Mouse (Mus musculus) gastrocnemius, postnatal 10 days (tissue): Measurements from ENCODE around the gene Filip1l. TPM values are rescaled to one million over a fixed set of nuclear protein-coding genes. Genes with fewer than 3 reads are reported as not detected.

Source experiments
- DNase-seq: peaks from one replicate; pipeline ENCODE4 v3.0.0; 2021; ENCODE audit warnings: mixed read lengths
- total RNA-seq, 2 experiments: library from RNA; stranded (reverse); gene quantifications; 2 replicates each; pipeline ENCODE4 v1.2.3; 2021

The Filip1l gene
- total RNA-seq, 2 experiments from 2014 or later, result 53.5 to 60.3 TPM

GRCm38 (mm10) chr16:57484043-57484795 is 131.3 kb downstream of the Filip1l start:
- no peak for DNase-seq

DNA sequence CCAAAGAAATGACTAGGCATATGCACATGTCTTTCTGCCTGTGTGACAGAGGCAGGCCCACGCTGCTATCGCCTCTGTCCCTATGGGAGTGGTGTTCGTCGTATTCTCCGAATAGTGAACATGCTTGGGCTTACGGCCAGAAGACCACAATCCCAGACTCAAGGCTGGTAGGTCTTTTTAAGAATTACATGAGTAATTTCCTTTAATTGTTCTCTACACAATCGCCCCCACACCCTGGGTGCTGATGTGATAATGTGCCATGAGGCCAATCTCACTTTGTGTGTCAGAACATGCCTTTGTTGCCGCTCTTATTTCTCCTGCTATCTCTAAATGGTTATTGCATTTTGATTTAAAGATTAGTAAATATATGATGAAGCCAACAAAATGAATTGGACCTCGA is 132.4 kb downstream of the Filip1l start:
- no peak for DNase-seq

- DNase-seq, result no peak
Observed at GRCm38 (mm10) chr16:57486266-57486665, 133.4 kb downstream of the Filip1l start.

DNA sequence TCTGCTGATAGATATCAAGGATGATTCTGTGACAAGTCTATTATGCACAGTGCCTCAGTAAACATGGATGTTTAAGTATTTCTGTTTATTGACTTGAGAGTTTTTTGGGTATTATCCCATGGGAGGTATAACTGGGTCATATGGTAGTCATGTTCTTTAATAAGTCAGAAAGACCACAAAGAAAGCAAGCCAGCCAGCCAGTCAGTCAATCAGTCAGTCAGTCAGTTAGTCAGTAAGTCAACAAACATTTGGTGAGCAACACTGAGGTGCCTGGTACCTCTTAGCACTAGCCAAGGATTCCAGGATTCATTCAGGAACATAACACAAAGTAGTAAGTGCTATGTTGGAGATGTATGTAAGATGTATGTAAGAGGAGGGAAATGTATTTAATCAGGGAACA is 135.8 kb downstream of the Filip1l start:
- no peak for DNase-seq

- DNase-seq, result no peak
Observed at GRCm38 (mm10) chr16:57490691-57491090, 137.8 kb downstream of the Filip1l start.

GRCm38 (mm10) chr16:57491853-57492252 is 139.0 kb downstream of the Filip1l start:
- DNase-seq, result no peak

- DNase-seq, result no peak
Observed at GRCm38 (mm10) chr16:57495476-57496203, 142.7 kb downstream of the Filip1l start.

- no peak for DNase-seq
Observed at GRCm38 (mm10) chr16:57496437-57497173, 143.7 kb downstream of the Filip1l start.

GRCm38 (mm10) chr16:57500851-57501250 is 148.0 kb downstream of the Filip1l start:
- DNase-seq, result no peak

DNA sequence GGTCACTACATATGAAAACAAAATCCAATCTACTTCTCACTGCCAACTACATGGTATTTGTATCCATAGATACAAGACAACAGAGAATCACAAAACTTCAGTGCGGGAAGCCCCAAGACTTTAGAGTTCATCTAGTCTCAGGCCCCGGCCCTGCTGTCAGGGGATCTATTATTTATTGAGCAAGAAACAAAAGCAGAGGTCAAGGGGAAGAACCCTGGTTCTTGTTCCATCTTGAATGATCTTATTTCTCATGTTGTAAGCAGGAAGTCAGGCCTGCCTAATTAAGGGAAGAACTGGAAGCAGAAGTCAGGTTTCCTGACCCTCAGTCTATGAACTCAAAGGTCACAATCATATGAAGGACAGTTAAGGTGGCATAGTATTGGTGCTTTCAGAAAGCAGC is 149.3 kb downstream of the Filip1l start:
- no peak for DNase-seq

GRCm38 (mm10) chr16:57502761-57503160 is 149.9 kb downstream of the Filip1l start:
- no peak for DNase-seq

DNA sequence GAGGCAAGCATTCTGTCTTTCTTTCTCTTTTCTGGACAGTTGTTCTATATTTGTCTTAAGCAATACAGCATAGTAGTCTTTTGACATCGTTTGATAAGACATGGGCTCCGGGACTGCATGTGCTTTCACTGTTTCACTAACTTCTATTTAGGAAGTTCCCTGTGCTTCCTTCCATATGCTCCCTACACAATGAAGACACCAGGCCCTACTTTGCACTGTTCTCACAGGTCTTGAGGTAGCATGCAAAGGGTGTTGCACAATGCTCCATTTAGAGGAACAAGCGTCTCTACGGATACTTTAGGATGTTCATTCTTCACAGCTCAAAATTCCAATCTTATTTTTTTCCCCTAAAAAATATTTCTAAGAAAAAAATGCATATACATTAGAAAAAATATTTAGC is 151.8 kb downstream of the Filip1l start:
- no peak for DNase-seq

GRCm38 (mm10) chr16:57506133-57506532 is 153.2 kb downstream of the Filip1l start:
- no peak for DNase-seq

- no peak for DNase-seq
Observed at GRCm38 (mm10) chr16:57508351-57508750, 155.5 kb downstream of the Filip1l start.

DNA sequence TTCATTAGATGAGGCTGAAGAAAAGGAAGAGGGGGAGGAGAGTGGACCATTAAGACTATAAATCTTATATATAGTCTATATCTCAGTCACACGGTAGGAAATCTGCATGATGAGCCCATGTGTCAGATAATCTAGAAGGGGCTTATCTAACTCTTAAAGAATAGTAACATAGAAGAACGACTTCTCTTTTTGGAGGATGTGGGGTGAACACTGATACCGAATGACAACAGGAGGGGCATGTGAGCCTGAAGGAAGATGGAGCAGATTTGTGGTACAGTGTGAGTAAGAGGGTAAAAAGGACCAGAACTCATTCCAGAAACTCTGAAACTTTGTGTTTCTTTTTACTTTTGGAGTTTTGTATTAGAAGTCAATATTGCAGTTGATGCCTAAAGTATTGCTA is 156.2 kb downstream of the Filip1l start:
- DNase-seq, result no peak

GRCm38 (mm10) chr16:57513562-57513961 is 160.7 kb downstream of the Filip1l start:
- DNase-seq, result no peak

- DNase-seq, result no peak
Observed at GRCm38 (mm10) chr16:57514371-57514770, 161.5 kb downstream of the Filip1l start.

DNA sequence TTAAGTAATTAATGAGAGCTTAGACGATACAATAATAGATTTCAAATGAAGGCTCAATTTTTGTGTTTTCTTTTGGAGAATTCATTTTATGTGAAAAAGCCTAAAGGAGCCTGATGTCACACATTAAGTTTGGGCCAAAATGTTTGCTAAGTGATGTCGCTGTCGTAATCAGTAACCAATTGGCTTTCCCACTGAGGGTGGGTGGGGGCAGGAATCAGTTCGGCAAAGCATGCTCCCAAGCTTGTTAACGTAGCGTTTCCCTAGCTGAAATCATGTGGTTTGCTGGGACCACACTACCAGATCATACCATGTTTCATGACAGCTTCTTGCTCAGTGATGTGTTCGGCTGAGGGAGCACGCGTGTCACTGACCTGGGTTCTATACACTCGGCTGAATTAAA is 162.7 kb downstream of the Filip1l start:
- DNase-seq, result no peak

DNA sequence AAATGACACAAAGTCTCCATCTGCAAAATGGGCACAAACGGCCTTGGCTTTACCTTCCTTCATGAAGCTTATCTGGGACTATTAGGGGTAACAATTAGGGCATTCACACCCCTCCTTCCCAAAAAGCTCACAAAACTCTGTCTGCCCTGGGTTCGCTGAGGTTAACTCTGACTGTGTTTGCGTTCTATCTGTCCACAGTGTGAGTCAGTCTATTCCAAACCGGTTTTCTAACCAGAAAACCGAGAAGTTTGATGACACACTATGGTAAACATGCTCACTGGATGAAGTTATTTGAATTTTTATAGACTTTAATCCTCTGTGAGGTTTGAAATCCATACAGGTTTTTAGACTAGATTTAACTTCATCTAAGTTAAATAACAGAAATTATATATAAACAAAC is 172.2 kb downstream of the Filip1l start:
- no peak for DNase-seq

DNA sequence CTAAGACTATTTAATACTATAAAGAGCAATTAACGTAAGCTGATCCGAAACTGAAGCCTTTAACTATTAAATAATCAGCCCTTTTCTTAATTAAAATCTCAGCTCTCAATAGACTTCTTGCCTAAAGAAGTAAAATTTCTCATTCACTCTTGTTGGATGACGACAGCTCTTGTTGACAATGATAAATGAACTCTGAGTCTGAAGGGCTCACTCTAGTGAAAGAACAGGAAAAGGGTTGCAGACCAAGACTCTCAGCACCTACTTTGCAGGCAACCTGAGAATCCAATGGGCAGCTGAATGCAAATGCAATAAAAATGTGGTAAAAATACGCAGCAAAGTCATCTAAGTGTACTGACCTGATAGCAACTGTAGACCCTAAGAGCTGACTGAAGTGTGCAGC is 172.6 kb downstream of the Filip1l start:
- DNase-seq, result no peak

- no peak for DNase-seq
Observed at GRCm38 (mm10) chr16:57526893-57527292, 174.0 kb downstream of the Filip1l start.

GRCm38 (mm10) chr16:57528457-57528856 is 175.6 kb downstream of the Filip1l start:
- no peak for DNase-seq

- DNase-seq, result no peak
Observed at GRCm38 (mm10) chr16:57530547-57530946, 177.7 kb downstream of the Filip1l start.
